Mouse (Mus musculus) stomach, embryonic 14.5 days (tissue): Measurements from ENCODE around the gene Eef1a2. TPM values are rescaled to one million over a fixed set of nuclear protein-coding genes. Genes with fewer than 3 reads are reported as not detected.

Experiments used
- ATAC-seq: fragments of 200-750 bp; cut with Nextera tagmentation; 2 replicates; pipeline ENCODE4 v1.8.0; 2017; ENCODE audit warnings: low read depth, moderate TSS enrichment; ENCODE audit not compliant: insufficient number of reproducible peaks, insufficient read depth, low FRiP score
- H3K27ac ChIP-seq: fragments of 300-500 bp; sonication (generic); 2 replicates; pipeline ENCODE4 v1.5.1; 2014; ENCODE audit warnings: mild to moderate bottlenecking, low read length, moderate library complexity, mixed read lengths
- H3K27me3 ChIP-seq: fragments of 300-500 bp; sonication (generic); 2 replicates; pipeline ENCODE4 v1.6.1; 2014; ENCODE audit warnings: low read length, control low read depth, mixed read lengths; ENCODE audit not compliant: control insufficient read depth, insufficient read depth
- H3K36me3 ChIP-seq: fragments of 300-500 bp; sonication (generic); 2 replicates; pipeline ENCODE4 v1.6.1; 2014; ENCODE audit warnings: mild to moderate bottlenecking, control low read depth, low read length, moderate library complexity, mixed read lengths; ENCODE audit not compliant: control insufficient read depth, insufficient read depth
- H3K4me1 ChIP-seq: fragments of 300-500 bp; sonication (generic); 2 replicates; pipeline ENCODE4 v1.6.1; 2014; ENCODE audit warnings: low read length, control low read depth, mixed read lengths; ENCODE audit not compliant: control insufficient read depth, insufficient read depth
- H3K4me2 ChIP-seq: fragments of 300-500 bp; sonication (generic); replicated peaks from 2 replicates; pipeline ENCODE4 v1.6.1; 2014; ENCODE audit warnings: low read depth, low read length, control low read depth
- H3K4me3 ChIP-seq: fragments of 300-500 bp; sonication (generic); 2 replicates; pipeline ENCODE4 v1.5.1; 2014; ENCODE audit warnings: low read depth, low read length, control low read depth
- H3K9ac ChIP-seq: fragments of 300-500 bp; sonication (generic); replicated peaks from 2 replicates; pipeline ENCODE4 v1.6.1; 2014; ENCODE audit warnings: low read depth, mild to moderate bottlenecking, control low read depth, low read length, moderate library complexity, mixed read lengths
- H3K9me3 ChIP-seq: fragments of 300-500 bp; sonication (generic); 2 replicates; pipeline ENCODE4 v1.6.1; 2016; ENCODE audit warnings: low read depth, low read length, control low read depth; ENCODE audit not compliant: control insufficient read depth
- WGBS: fragments of 180-500 bp; shearing (Covaris S2); extraction: QIAGEN DNeasy Blood & Tissue Kit; methylation state at CpG from one replicate; pipeline ENCODE4 v1.1.7; 2014; 5-methylcytosine and 5-hydroxymethylcytosine counted together
- polyA plus RNA-seq: library from polyadenylated mRNA; unstranded; fragments of >200 nt; fragmentation: Nextera tagmentation; extraction: Ambion mirVana; gene quantifications from 2 replicates; pipeline ENCODE4 v1.2.1, GENCODE M21; 2014

Eef1a2 gene
- polyA plus RNA-seq, 1 experiment from 2014 or later: 0.23 TPM

DNA sequence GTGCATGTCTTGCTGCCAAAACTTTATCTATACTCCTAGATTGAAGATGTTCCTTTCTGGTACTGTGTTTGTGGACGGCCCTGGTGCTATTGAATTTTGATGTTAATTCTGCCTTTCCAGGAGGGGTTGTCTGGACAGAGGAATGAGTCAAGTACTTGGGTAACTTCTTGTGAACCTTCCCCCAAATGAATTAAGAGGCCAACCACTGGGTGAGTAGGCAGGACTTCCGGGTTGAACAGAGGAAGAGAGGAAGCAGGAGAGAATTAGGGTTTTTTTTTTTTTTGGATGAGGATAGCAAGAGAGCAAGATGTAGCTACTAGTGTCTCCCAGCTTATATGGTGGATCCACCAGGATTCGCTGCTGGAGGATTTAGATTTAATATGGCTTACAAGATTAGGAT lies 21.2 kb upstream of the Eef1a2 start:
- ATAC-seq: no peak

DNA sequence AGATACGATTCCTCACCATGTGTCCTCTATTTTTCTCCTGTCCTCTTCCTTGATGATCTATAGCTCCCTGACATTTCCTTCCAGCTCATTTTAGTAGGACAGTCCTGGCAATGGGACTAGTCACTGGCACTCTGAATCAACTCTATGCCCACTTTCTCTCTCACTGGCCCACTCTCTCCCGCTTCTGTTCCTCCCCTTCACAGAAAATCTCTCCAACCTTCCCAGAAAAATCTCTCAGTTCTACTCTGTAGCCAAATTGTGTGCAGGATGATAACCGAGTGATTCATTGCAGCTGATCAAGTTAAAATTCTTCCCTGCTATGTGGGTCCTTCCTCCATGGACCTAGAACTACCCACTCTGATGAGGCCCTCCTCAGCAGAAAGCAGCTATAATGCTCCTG lies 17.8 kb upstream of the Eef1a2 start:
- no peak overlapping the region for H3K4me3 ChIP-seq
- H3K4me1 ChIP-seq: no peaks in the 10 kb centered on the region
- no peak overlapping the region for H3K27ac ChIP-seq
- no peaks in the 10 kb centered on the region for H3K9me3 ChIP-seq
- H3K9ac ChIP-seq: no peak overlapping the region
- H3K27me3 ChIP-seq: no peaks in the 10 kb centered on the region
- no peaks in the 10 kb centered on the region for H3K36me3 ChIP-seq
- 86% methylated on average over 3 of the region's 3 CpGs for WGBS
- H3K4me2 ChIP-seq: no peak overlapping the region
- no peak for ATAC-seq

More for the DNA sequence above, 21.2 kb upstream of the Eef1a2 start:
- Histone ChIP-seq H3K27me3 (no peaks in the 10 kb centered on the region), H3K27ac (no peak overlapping the region), H3K36me3 (no peaks in the 10 kb centered on the region), H3K9me3 (no peaks in the 10 kb centered on the region), H3K4me3 (no peak overlapping the region), H3K4me2 (no peak overlapping the region), H3K4me1 (no peaks in the 10 kb centered on the region), H3K9ac (no peak overlapping the region)
- WGBS: 75% methylated on average over 3 of the region's 3 CpGs

DNA sequence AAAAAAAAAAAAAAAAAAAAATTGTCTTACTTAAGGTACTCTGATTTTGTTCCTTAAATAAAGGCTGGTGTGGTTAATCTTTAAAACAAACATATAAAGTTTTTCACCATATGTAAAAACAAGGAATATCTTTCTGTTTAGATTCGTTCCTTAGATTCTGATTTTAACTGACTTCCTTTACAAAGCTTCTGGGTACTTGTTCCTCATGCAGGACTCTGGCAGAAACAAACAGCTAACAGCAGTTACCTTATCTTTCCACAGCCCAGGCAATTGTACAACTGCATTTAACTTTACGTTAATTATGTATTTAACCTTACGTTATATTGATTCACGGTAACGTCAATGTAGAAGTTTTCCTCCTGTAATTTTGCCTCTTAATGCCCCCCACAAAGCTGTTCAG lies 9.7 kb upstream of the Eef1a2 start:
- Histone ChIP-seq H3K36me3 (no peaks in the 10 kb centered on the region), H3K4me2 (no peak overlapping the region), H3K27ac (no peak overlapping the region), H3K9me3 (no peaks in the 10 kb centered on the region), H3K4me3 (no peak overlapping the region), H3K27me3 (no peaks in the 10 kb centered on the region), H3K9ac (no peak overlapping the region), H3K4me1 (no peaks in the 10 kb centered on the region)
- no peak for ATAC-seq
- 69% methylated on average over 5 of the region's 5 CpGs for WGBS

DNA sequence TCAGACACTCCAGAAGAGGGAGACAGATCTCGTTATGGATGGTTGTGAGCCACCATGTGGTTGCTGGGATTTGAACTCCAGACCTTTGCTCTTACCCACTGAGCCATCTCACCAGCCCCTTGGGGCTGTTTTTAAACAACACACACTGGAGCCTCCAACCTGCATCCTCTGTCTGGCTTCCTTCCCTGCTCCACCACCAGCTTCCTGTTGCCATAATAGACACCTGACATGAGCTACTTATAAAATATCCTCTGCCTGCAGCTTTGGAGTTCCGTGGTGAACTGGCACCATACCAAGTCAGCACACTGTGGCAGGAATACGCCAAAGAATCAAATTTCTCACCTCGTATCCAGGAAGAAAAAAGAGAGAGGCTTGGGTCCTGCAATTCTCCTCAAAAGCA lies 4.0 kb upstream of the Eef1a2 start:
- 61% methylated on average over 4 of the region's 4 CpGs for WGBS
- Histone ChIP-seq H3K4me1 (0 out of 2 replicates have a peak, but pooled peaks cover 3% of the 10 kb centered on the region), H3K4me2 (no peak overlapping the region), H3K36me3 (no peaks in the 10 kb centered on the region), H3K9me3 (no peaks in the 10 kb centered on the region), H3K27ac (no peak overlapping the region), H3K4me3 (no peak overlapping the region), H3K27me3 (peaks cover 15% of the 10 kb centered on the region), H3K9ac (no peak overlapping the region)
- ATAC-seq: no peak

DNA sequence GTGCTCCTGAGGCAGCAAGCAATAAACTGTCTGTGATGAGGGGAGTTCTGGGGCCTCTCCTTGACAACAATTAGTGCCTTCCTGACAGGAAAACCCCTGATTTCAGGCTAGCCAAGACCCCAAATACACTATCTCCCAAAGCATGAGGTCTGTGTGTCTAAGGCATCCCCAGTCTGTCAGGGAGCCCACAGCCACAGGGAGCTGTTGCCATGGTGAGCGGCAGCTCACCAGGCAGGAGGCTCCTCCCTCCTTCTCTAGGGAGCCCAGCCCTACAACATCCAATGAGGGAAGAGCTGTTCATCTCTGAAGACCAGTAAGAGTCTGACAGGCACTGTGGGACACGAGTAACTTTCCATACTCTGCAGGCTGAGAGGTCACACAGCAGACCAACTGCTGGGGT lies 3.0 kb upstream of the Eef1a2 start:
- H3K9ac ChIP-seq: no peak overlapping the region
- H3K9me3 ChIP-seq: no peaks in the 10 kb centered on the region
- no peak overlapping the region for H3K27ac ChIP-seq
- 0 out of 2 replicates have a peak, but pooled peaks have one; percentile 53 for ATAC-seq
- H3K4me1 ChIP-seq: 0 out of 2 replicates have a peak, but pooled peaks cover 3% of the 10 kb centered on the region
- no peak overlapping the region for H3K4me2 ChIP-seq
- WGBS: 3% methylated on average over 2 of the region's 2 CpGs
- H3K4me3 ChIP-seq: no peak overlapping the region
- H3K27me3 ChIP-seq: peaks cover 18% of the 10 kb centered on the region
- H3K36me3 ChIP-seq: no peaks in the 10 kb centered on the region

DNA sequence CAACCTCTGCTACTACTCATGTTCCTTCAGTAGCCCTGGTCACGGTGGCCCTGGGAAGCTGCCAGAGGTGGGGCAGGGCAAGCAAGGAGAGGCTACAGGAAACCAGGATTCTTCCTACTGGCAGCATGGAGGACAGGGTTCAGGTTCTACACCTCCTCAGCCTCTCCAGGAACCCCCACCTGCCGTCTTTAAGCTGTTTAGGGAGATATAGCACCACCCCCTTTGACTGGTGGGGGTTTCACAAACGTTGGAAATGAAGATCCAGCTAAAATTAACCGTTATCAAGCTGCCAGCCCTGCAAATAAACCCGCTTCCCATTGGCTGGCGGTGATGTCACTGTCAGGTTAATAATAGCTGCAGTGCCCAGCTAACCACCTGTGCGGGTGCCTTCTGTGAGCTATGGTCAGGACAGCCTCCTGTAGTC lies 2.3 kb upstream of the Eef1a2 start:
- Histone ChIP-seq H3K9me3 (no peaks in the 10 kb centered on the region), H3K4me2 (no peak overlapping the region), H3K9ac (no peak overlapping the region), H3K4me1 (0 out of 2 replicates have a peak, but pooled peaks cover 3% of the 10 kb centered on the region), H3K27ac (no peak overlapping the region), H3K27me3 (peaks cover 18% of the 10 kb centered on the region), H3K36me3 (no peaks in the 10 kb centered on the region), H3K4me3 (no peak overlapping the region)
- 50% methylated on average over 7 of the region's 7 CpGs for WGBS
- ATAC-seq: no peak

DNA sequence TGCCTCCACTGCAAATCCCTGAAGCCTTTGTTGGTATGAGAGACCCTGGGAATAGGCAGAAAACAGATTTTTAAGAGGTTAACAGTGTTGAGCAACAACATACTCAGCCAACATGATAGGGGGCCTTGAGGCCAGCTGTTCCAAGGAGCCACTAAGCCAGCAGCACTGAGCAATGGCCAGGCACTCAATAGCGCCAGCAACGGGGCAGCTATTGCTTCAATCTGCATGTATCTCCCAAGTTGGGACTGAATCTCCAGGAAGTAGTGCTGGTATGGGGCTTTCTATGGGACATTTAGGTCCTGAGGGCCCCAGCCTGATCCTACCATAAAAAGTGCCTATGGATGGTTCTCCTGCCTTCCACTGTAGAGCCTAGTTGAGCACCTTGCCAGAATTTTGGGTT lies 1.7 kb upstream of the Eef1a2 start:
- Histone ChIP-seq H3K27ac (no peak overlapping the region), H3K9ac (no peak overlapping the region), H3K9me3 (no peaks in the 10 kb centered on the region), H3K27me3 (peaks cover 18% of the 10 kb centered on the region), H3K36me3 (no peaks in the 10 kb centered on the region), H3K4me3 (no peak overlapping the region), H3K4me1 (0 out of 2 replicates have a peak, but pooled peaks cover 3% of the 10 kb centered on the region), H3K4me2 (no peak overlapping the region)
- no peak for ATAC-seq
- WGBS: 89% methylated on average over 2 of the region's 2 CpGs

DNA sequence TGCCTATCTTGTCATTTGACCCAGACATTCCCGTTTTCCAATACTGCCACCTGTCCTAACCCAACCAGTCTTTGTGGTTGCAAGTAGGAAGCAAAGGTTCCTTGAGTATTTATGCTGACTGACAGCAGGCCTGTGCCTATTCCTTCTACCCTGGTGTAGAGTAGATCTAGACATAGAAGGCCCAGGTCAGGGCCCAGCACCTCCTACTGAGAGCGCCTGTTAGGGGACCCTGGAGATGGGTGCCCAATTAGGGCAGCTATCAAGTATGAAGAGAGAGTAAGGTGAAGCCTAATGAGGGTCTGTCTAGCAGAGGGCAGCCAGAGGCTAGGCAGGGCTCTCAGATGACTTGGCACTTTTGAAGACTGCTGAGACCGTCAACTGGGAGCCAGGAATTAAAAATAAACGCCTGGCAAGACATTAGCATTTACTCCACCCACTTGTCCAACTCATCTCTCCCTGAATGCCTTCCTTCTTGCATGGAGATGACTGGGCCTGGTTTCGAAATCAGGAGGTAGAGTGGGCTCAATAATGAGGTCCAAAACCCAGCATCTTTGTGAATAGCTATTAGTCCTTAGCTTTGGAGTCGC lies 995 bp upstream of the Eef1a2 start:
- no peaks in the 10 kb centered on the region for H3K9me3 ChIP-seq
- ATAC-seq: no peak
- H3K4me1 ChIP-seq: 0 out of 2 replicates have a peak, but pooled peaks cover 3% of the 10 kb centered on the region
- no peak overlapping the region for H3K9ac ChIP-seq
- H3K4me3 ChIP-seq: no peak overlapping the region
- 72% methylated on average over 6 of the region's 6 CpGs for WGBS
- H3K27ac ChIP-seq: no peak overlapping the region
- no peak overlapping the region for H3K4me2 ChIP-seq
- H3K36me3 ChIP-seq: no peaks in the 10 kb centered on the region
- peaks cover 18% of the 10 kb centered on the region for H3K27me3 ChIP-seq

DNA sequence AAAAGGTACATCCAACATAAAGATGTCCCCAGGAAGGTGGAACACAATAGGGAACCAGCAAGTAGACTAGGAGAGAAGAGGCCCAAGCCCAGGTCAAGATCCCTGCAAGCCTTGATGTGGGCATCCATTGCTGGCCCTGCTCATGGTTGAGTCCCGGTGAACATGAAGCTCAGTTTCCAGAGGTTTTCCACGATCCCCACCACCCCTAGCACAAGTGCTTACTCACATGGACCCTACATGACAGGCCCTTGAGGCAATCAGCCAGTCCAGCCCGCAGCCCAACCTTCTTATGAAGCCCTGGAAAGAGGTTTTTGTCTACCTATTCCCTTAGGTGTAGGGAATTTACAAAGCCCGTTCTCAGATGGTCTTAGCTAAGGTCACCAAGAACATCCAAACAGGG lies 366 bp upstream of the Eef1a2 start:
- no peaks in the 10 kb centered on the region for H3K36me3 ChIP-seq
- no peak overlapping the region for H3K4me2 ChIP-seq
- H3K27ac ChIP-seq: no peak overlapping the region
- WGBS: 79% methylated on average over 4 of the region's 4 CpGs
- H3K27me3 ChIP-seq: peaks cover 18% of the 10 kb centered on the region
- no peaks in the 10 kb centered on the region for H3K9me3 ChIP-seq
- H3K4me3 ChIP-seq: no peak overlapping the region
- H3K4me1 ChIP-seq: 0 out of 2 replicates have a peak, but pooled peaks cover 3% of the 10 kb centered on the region
- no peak for ATAC-seq
- no peak overlapping the region for H3K9ac ChIP-seq
